Mouse (Mus musculus) MEL (cell line): ENCODE data around the gene Cdk15.

ENCODE experiments used
- CTCF ChIP-seq, 3 experiments: IDR thresholded peaks in 2 of 3; conservative IDR thresholded peaks in 1 of 3; 2 replicates each; pipeline ENCODE4 v1.5.1; 2011 to 2012; ENCODE audit warnings: low read length in 3 of 3, low read depth in 2 of 3, mild to moderate bottlenecking in 2 of 3, improper control_type of control experiment in 1 of 3, inconsistent platforms in 1 of 3, mixed read lengths in 1 of 3, moderate library complexity in 1 of 3; ENCODE audit not compliant: control insufficient read depth in 1 of 3, insufficient read depth in 1 of 3, poor library complexity in 1 of 3, severe bottlenecking in 1 of 3
- JUND ChIP-seq: IDR thresholded peaks from 2 replicates; pipeline ENCODE4 v1.6.1; 2011; ENCODE audit warnings: low read depth, mild to moderate bottlenecking, improper control_type of control experiment, low read length
- POLR2A ChIP-seq, 2 experiments: IDR thresholded peaks; 2 replicates each; pipeline ENCODE4 v1.6.1; 2011 to 2012; ENCODE audit warnings: low read length in 2 of 2, mild to moderate bottlenecking in 2 of 2, control low read depth in 1 of 2, improper control_type of control experiment in 1 of 2, low read depth in 1 of 2, moderate library complexity in 1 of 2; ENCODE audit not compliant: control insufficient read depth in 1 of 2, insufficient read depth in 1 of 2, poor library complexity in 1 of 2
- POLR2AphosphoS2 ChIP-seq: IDR thresholded peaks from 2 replicates; pipeline ENCODE4 v1.6.1; 2011; ENCODE audit warnings: low read length, improper control_type of control experiment
- ZKSCAN1 ChIP-seq: IDR thresholded peaks from 2 replicates; pipeline ENCODE4 v1.6.1; 2012; ENCODE audit warnings: low read depth, mild to moderate bottlenecking, inconsistent platforms, low read length, improper control_type of control experiment, moderate library complexity

DNA sequence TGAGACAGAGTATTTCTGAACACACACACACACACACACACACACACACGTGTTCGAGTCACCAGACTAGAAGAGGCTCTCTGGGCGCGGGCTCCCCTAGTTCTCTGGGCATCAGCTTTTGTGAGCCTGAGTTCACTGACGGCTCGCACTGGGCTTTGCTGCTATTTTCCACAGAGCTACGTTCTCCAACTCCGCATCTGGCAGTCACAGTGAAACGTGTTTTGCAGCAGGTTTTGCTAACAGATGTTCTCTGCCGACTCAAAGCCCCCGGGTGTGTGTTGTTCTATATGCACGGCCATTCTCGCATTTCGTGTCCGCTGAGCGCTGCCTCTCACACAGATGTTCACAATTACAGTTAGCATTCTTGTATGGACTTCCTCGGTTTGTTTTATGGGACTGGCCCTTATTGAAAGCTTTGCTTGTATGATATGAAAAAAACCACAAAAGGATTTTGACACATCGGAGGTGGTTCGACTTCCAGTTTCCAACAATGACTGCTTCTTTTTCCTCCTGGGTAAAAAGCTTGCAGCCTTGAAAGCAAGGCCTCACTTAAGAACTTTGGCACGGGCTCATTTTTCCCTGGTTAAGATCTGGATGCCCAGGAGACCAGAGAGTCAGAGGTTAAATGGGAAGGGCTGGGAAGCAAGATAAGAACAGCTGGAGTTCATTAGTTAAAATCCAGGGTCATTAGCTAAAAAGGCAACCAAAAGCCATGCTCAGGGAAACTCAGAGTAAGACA, 13.4 kb downstream of the Cdk15 start:
- no peak for TF ChIP-seq JUND
- no peak for TF ChIP-seq POLR2A (IDR thresholded peaks at IDR 0.05; ENCODE audit: control insufficient read depth in 1 of 2, insufficient read depth in 1 of 2, low read depth in 1 of 2, low read length in 2 of 2, poor library complexity in 1 of 2)
- TF ChIP-seq CTCF (IDR thresholded peaks at IDR 0.05 in 2 of 3, conservative IDR thresholded peaks at IDR 0.05 in 1 of 3; ENCODE audit: control insufficient read depth in 1 of 3, insufficient read depth in 1 of 3, low read depth in 2 of 3, low read length in 3 of 3, poor library complexity in 1 of 3, severe bottlenecking in 1 of 3), result no peak
- no peak for TF ChIP-seq ZKSCAN1
- no peak for TF ChIP-seq POLR2AphosphoS2
